Mouse (Mus musculus) bone marrow, adult 2 months (tissue): ENCODE measurements around the gene Ttc7.

Experiments
- CTCF ChIP-seq: fragments of 200-500 bp; IDR thresholded peaks from 2 replicates; pipeline ENCODE4 v1.5.1; 2011; ENCODE audit warnings: low read length, control low read depth; ENCODE audit not compliant: control insufficient read depth, insufficient read depth
- POLR2A ChIP-seq: fragments of 200-500 bp; IDR thresholded peaks from 2 replicates; pipeline ENCODE4 v1.6.1; 2011; ENCODE audit warnings: low read depth, mild to moderate bottlenecking, control low read depth, low read length, borderline replicate concordance; ENCODE audit not compliant: control insufficient read depth

- TF ChIP-seq POLR2A (no peak), CTCF (no peak)
These were observed 104.4 kb downstream of the Ttc7 start for GRCm38 (mm10) chr17:87387068-87387467.
